Mouse (Mus musculus) cerebellum, adult 9-11 months (tissue): ENCODE data around the gene Gucy2e.

Experiments used
- DNase-seq: peaks from one replicate; pipeline ENCODE4 v3.0.0; 2022

Gene Gucy2e

DNA sequence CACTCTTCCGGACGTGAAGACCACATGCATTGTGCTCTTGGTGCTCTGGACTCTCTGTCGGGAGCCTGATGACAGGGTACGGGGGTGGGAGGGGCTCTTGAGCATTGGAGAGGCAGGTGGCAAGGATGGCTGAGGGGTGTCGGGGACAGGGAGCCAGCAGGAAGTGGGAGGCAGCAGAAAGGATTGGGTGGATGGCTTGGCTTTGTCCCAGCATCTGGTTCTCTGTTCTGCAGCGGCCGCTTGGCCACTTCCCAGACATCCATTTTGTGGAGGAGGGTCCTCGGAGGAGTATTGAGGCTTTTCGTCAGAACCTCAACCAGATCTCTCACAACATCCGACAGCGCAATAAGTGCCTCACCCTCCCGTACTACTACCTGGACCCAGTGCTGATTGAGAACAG, 67.5 kb downstream of the Gucy2e start:
- no peak for DNase-seq
